Mouse (Mus musculus) liver, postnatal 0 days (tissue): ENCODE results near the gene Rbl2. TPM values are rescaled to one million over a fixed set of nuclear protein-coding genes. Genes with fewer than 3 reads are reported as not detected.
A peak's percentile ranks its signal among the peaks of the same experiment; 100 is the strongest.

Source experiments
- ATAC-seq: fragments of 200-750 bp; cut with Nextera tagmentation; 2 replicates; pipeline ENCODE4 v1.8.0; 2017; ENCODE audit warnings: mild to moderate bottlenecking, moderate library complexity
- DNase-seq: peaks from one replicate; pipeline ENCODE4 v3.0.0-alpha.2; 2016
- H3K27ac ChIP-seq: fragments of 300-500 bp; sonication (generic); 2 replicates; pipeline ENCODE4 v1.5.1; 2014; ENCODE audit warnings: antibody characterized with exemption, moderate library complexity, mild to moderate bottlenecking, low read depth
- H3K27me3 ChIP-seq: fragments of 300-500 bp; sonication (generic); 2 replicates; pipeline ENCODE4 v1.6.1; 2014; ENCODE audit warnings: low read length, control low read depth, mixed read lengths; ENCODE audit not compliant: insufficient read depth
- H3K36me3 ChIP-seq: fragments of 300-500 bp; sonication (generic); replicated peaks from 2 replicates; pipeline ENCODE4 v1.6.1; 2014; ENCODE audit warnings: mild to moderate bottlenecking, control low read depth, low read length, moderate library complexity, mixed read lengths; ENCODE audit not compliant: insufficient read depth
- H3K4me1 ChIP-seq: fragments of 300-500 bp; sonication (generic); 2 replicates; pipeline ENCODE4 v1.6.1; 2014; ENCODE audit warnings: antibody characterized with exemption, mild to moderate bottlenecking, control low read depth; ENCODE audit not compliant: insufficient read depth
- H3K4me2 ChIP-seq: fragments of 300-500 bp; sonication (generic); 2 replicates; pipeline ENCODE4 v1.6.1; 2014; ENCODE audit warnings: low read depth, mild to moderate bottlenecking, low read length, moderate library complexity, mixed read lengths
- H3K4me3 ChIP-seq: fragments of 300-500 bp; sonication (generic); 2 replicates; pipeline ENCODE4 v1.5.1; 2014; ENCODE audit warnings: low read depth, low read length
- H3K9ac ChIP-seq: fragments of 300-500 bp; sonication (generic); replicated peaks from 2 replicates; pipeline ENCODE4 v1.6.1; 2014; ENCODE audit warnings: mild to moderate bottlenecking, moderate library complexity
- H3K9me3 ChIP-seq: fragments of 300-500 bp; sonication (generic); 2 replicates; pipeline ENCODE4 v1.6.1; 2016; ENCODE audit warnings: mild to moderate bottlenecking, control low read depth, low read length, mixed read lengths
- CTCF ChIP-seq: sonication (generic); IDR thresholded peaks from 2 replicates; pipeline ENCODE4 v1.5.1; 2016; ENCODE audit warnings: antibody characterized with exemption, low read depth
- EP300 ChIP-seq: IDR thresholded peaks from 2 replicates; pipeline ENCODE4 v1.6.1; 2016; ENCODE audit warnings: antibody characterized with exemption, low read depth, mild to moderate bottlenecking
- WGBS: fragments of 180-500 bp; shearing (Covaris S2); extraction: QIAGEN DNeasy Blood & Tissue Kit; methylation state at CpG from one replicate; pipeline ENCODE4 v1.1.7; 2014; ENCODE audit not compliant: insufficient replicate concordance; 5-methylcytosine and 5-hydroxymethylcytosine counted together
- polyA plus RNA-seq: library from polyadenylated mRNA; unstranded; fragments of >200 nt; fragmentation: Nextera tagmentation; extraction: Ambion mirVana; gene quantifications from 2 replicates; pipeline ENCODE4 v1.2.1, GENCODE M21; 2015

Rbl2 gene
- polyA plus RNA-seq, 1 experiment from 2014 or later = 3.9 TPM

DNA sequence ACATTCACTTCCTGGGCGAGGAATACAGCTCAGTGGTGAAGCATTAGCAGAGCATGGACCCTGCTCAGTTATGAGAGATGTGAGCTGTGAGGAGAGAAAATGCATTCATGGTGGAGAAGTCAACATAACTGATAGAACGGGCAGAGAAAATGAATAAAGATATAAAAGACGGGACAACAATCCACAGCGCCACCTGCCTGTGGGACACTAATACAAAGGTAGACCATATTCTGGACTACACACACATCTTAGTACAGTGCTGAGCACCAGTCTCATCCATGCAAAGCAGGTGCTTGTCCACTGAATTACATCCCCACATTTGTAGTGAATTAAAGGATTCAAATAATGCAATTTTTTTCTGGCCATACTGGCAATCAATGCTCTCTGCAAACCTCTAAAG lies 47.7 kb downstream of the Rbl2 start:
- Histone ChIP-seq H3K4me3 (no peak overlapping the region), H3K4me2 (no peak overlapping the region), H3K4me1 (no peaks in the 10 kb centered on the region), H3K36me3 (peaks cover 54% of the 10 kb centered on the region), H3K9ac (no peak overlapping the region), H3K9me3 (no peaks in the 10 kb centered on the region), H3K27me3 (no peaks in the 10 kb centered on the region), H3K27ac (no peak overlapping the region)
- 94% methylated on average over 4 of the region's 4 CpGs for WGBS
- DNase-seq (no peak), ATAC-seq (no peak)
- TF ChIP-seq EP300 (no peak), CTCF (peak; percentile 34; the same call in 1 of the 2 replicates)

- ATAC-seq (no peak), DNase-seq (no peak)
- Histone ChIP-seq H3K27ac (no peak overlapping the region), H3K36me3 (peaks cover 59% of the 10 kb centered on the region), H3K9me3 (no peaks in the 10 kb centered on the region), H3K27me3 (no peaks in the 10 kb centered on the region), H3K4me1 (no peaks in the 10 kb centered on the region), H3K4me2 (no peak overlapping the region), H3K4me3 (no peak overlapping the region), H3K9ac (no peak overlapping the region)
- TF ChIP-seq CTCF = peak; percentile 60
- no peak for TF ChIP-seq EP300
- WGBS = 74% methylated on average over 3 of the region's 3 CpGs
These were observed 48.3 kb downstream of the Rbl2 start for GRCm38 (mm10) chr8:91118131-91118530.

GRCm38 (mm10) chr8:91124315-91124714 lies 54.5 kb downstream of the Rbl2 start:
- no peak for DNase-seq

GRCm38 (mm10) chr8:91126786-91127185 lies 56.9 kb downstream of the Rbl2 start:
- Histone ChIP-seq H3K4me1 (no peaks in the 10 kb centered on the region), H3K36me3 (peaks cover 57% of the 10 kb centered on the region), H3K4me3 (no peak overlapping the region), H3K27ac (no peak overlapping the region), H3K4me2 (no peak overlapping the region), H3K9me3 (no peaks in the 10 kb centered on the region), H3K9ac (no peak overlapping the region), H3K27me3 (no peaks in the 10 kb centered on the region)
- 91% methylated on average over 8 of the region's 8 CpGs for WGBS
- DNase-seq (no peak), ATAC-seq (no peak)
- TF ChIP-seq EP300 (no peak), CTCF (no peak)

More at GRCm38 (mm10) chr8:91124315-91124714, 54.5 kb downstream of the Rbl2 start:
- no peak overlapping the region for H3K4me2 ChIP-seq
- H3K27ac ChIP-seq = no peak overlapping the region
- WGBS = 78% methylated on average over 5 of the region's 5 CpGs
- no peaks in the 10 kb centered on the region for H3K27me3 ChIP-seq
- TF ChIP-seq EP300 = no peak
- no peak overlapping the region for H3K4me3 ChIP-seq
- H3K9me3 ChIP-seq = no peaks in the 10 kb centered on the region
- no peak for ATAC-seq
- H3K36me3 ChIP-seq = peaks cover 68% of the 10 kb centered on the region
- H3K9ac ChIP-seq = no peak overlapping the region
- no peaks in the 10 kb centered on the region for H3K4me1 ChIP-seq

GRCm38 (mm10) chr8:91132731-91133130 lies 62.9 kb downstream of the Rbl2 start:
- Histone ChIP-seq H3K4me2 (peak overlapping the region; percentile 95), H3K9me3 (no peaks in the 10 kb centered on the region), H3K4me1 (peaks cover 9% of the 10 kb centered on the region; the same call in 1 of the 2 replicates), H3K9ac (no peak overlapping the region), H3K4me3 (no peak overlapping the region), H3K27me3 (no peaks in the 10 kb centered on the region), H3K27ac (no peak overlapping the region), H3K36me3 (peaks cover 14% of the 10 kb centered on the region)
- WGBS = 70% methylated on average over 4 of the region's 4 CpGs
- no peak for ATAC-seq
- TF ChIP-seq EP300 = no peak
- TF ChIP-seq CTCF = no peak
- DNase-seq = no peak

DNA sequence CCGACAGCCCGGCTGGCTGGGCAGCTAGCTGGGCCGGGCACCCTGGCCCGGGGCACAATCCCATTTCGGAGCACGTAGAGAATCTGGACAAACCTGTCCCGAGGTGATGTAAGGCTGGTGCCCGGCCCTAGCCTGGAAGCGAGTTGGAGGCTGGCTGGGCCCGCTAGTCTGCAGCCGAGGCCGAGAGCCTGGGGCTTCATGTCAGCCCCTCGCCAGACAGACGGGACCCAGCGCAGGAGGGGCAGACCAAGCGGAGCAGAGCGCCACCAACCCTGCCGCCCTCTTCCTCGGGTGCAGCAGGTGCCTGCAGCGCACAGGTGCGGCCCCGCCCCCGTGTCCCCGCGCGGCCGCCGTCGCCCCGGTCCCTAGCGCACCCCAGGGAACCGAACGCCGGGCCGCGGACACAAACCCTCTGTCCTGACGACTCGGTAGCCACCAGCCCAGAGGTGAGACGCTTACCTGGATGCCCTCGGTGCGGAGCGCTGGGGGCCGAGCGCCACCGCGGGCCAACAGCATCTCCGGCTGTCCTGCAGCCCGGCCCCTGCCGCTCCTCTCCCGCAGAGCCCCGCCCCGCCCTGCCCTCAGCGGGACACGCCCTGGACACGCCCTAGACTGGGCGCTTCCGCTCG lies 63.7 kb downstream of the Rbl2 start:
- Histone ChIP-seq H3K4me3 (peak overlapping the region; percentile 83), H3K4me2 (peak overlapping the region; percentile 95), H3K9me3 (no peaks in the 10 kb centered on the region), H3K36me3 (peaks cover 6% of the 10 kb centered on the region), H3K27ac (peak overlapping the region; percentile 46; the same call in 1 of the 2 replicates), H3K4me1 (peaks cover 9% of the 10 kb centered on the region; the same call in 1 of the 2 replicates), H3K9ac (peak overlapping the region; percentile 70), H3K27me3 (no peaks in the 10 kb centered on the region)
- peak; percentile 60 for ATAC-seq
- DNase-seq = no peak
- under 1% methylated on average over 45 of the region's 58 CpGs for WGBS
- TF ChIP-seq EP300 (no peak), CTCF (no peak)
